Mouse (Mus musculus): ENCODE results near the gene Gal3st1.

GRCm38 (mm10) chr11:3963610-3964415 is 19.6 kb upstream of the Gal3st1 start, which contains the start of gene Pes1:
- TF ChIP-seq POLR2A (IDR thresholded peaks at IDR 0.05; ENCODE audit: low read depth, low read length) (no peak; the same call in 1 of the 2 replicates), CTCF (IDR thresholded peaks at IDR 0.05; ENCODE audit: extremely low read depth, insufficient read depth, insufficient read length, insufficient replicate concordance) (no peak)
